Mouse (Mus musculus): ENCODE data around the gene Ifi44.

The Ifi44 gene

DNA sequence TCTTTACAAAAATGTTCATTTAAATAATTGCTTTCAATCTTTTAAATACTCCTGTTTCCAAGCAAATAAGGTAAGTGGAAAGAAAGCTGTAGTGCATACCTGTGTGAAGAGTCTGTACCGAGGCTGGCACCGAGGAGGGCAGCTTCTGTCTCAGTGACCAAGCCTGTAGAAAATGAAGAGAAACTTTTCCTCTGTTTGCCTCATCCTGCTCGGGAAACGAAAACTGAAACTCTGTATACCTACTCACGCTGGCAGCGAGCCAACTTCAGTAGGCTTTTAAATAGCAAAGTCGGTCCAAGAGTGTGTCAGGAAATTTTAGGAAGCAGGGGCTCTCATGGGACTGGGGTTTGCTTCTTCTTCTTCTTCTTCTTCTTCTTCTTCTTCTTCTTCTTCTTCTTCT is at the start of gene Ifi44:
TSS of gene Ifi44 (minus strand) at position 224 of the 400 bp plus-strand sequence.
- DNase-seq (ENCODE audit: low spot score) = no peak

DNA sequence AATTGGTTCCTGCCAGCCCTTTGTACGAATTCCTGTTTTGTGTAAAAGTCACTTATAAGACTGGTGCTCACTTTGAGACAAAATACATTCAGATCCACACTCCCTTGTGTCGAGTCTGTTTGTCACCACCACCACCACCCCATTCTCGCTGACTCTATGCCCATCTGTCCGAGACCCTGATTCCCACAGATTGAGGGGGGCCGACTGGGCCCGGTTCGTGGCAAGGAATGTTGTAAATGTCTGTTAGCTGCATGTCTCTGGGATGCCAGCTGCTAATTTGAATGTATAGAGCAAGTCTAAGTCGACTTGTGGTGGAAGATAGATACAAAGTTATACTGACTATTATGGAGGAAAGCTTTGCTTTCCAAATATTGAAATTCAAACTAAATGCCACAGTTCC is 38.9 kb upstream of the Ifi44 start:
- DNase-seq (ENCODE audit: low spot score) = no peak

DNA sequence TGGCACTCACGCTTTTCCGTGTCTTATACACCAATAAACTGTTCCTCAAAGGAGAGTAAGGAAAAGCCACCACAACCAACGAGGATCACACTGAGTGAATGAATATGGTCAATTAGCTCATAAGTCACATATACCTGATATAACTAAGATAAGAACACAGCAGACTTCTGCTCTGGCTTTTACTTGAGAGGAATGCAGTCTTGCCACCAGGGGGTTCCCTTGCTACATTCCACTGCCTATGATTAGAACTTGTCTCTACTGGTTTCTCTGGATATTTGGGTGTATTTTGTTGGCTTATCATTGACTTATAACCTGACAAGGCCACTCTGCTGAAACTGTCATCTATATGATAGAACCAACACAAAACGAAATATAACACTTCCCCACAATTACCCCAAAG is 25.3 kb upstream of the Ifi44 start:
- DNase-seq (ENCODE audit: low spot score) = peak; percentile 32

DNA sequence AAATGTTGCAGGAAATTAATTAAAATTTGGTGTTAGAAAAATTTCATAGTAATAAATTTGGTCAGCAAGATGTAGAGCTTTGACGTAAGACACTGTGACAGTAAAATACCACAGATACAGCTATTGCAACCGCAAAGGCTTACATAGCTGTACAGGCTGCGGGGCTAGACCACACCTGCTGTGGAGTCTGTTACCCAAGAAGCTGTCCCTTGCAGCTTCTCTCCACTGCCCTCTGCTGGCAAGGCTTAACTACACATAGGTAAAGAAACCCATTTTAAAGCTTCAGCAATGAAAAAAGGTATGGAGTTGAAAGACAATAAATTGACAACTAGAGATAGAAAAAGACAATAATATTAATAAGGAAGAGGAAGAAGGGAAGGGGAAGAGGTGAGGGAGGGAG is 21.3 kb upstream of the Ifi44 start:
- DNase-seq (ENCODE audit: low spot score) = peak; percentile 44

DNA sequence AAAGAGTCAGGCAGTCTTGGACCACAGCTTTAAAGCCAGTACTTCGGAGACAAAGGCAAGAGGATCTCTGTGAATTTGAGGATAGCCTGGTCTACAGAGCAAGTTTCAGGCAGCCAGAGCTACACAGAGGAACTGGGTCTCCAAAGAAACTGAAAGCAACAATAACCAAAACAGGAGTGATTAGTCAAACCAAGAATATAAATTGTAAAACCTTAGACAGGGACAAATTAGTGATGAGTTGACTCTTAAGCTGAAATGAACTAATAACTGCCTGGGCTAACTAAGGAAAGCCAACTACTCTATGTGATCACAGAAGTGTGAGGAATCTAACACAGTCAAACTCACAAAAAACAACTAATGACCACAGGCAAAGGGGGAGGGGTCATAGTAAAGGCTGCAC is 1.2 kb downstream of the Ifi44 start:
- no peak for DNase-seq (ENCODE audit: low spot score)

DNA sequence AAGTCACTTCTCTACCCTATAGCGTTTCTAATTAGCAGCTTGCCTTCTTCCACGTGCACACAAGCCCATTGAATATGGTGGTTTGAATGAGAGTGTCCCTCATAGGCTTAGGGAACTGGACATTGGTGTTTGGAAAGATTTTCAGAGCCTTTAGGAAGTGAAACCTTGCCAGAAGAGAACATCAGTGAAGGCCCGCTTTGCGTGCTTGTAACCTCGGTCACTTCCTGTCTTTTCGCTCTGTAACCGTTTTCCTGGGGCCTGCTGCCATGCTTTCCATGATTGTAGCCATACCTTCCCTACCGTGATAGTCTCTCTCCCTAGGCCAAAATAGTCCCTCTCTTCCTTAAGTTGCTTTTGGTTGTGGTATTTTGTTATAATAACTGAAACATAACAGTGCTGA is 3.7 kb downstream of the Ifi44 start:
- DNase-seq (ENCODE audit: low spot score) = no peak

DNA sequence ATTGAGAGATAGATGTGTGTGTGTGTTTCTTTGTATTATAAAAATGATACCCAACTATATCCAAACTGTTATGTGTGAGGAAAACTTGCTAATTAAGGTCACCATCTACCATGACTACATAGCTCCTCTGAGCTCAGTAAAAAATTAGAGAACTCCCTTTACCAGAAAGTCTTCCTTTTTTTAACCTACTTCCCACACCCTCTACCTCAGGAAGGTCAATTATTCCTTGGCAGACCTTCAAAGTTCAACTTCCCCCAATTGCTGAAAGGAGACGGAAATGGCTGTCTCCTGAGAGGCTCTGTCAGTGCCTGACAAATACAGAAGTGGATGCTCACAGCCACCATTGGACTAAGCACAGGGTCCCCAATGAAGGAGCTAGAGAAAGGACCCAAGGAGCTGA is 7.5 kb downstream of the Ifi44 start:
- DNase-seq (ENCODE audit: low spot score) = no peak

DNA sequence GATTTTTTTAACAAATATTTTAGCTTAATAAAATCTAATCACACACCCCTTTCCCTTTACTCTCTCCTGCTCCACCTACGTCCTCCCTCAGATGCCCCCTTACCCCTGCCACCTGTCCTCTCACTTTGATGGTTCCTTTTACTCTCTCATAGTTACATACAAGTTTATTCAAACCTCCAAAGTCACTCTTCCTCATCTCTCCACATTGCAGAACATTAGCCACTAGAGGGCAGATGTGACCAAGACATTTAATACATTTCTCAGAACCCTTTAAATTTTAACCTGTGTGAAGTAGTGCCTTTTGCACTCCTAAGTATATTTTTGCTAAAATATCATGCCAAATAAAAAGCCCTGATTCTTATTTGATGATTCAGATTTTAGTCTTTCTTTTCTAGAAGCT is 33.5 kb downstream of the Ifi44 start:
- DNase-seq (ENCODE audit: low spot score) = peak; percentile 78

DNA sequence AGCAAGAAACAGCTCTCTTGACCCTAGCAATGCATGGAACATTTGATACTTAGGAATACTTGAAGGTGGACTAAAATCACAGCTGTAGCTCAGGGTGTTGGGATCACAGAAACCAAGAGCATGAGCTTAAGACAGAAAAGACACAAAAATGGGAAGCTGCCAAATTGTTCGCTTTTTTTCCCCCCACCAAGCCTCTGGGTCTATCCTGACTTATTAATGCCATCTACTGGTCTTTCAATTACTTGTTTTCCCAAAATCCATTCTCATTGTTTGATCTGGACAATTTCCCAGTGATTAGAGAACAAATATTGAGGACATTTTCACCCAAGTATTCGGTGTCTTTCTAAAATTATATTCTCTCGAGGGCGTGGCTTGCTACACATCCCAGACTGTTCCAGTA is 42.4 kb downstream of the Ifi44 start:
- DNase-seq (ENCODE audit: low spot score) = no peak
